Mouse (Mus musculus) thymus, adult 18-20 months (tissue): Measurements from ENCODE around the gene Bcl9.

Source experiments
- DNase-seq, 2 experiments: peaks; one replicate each; pipeline ENCODE4 v3.0.0; 2022; ENCODE audit warnings: mixed read lengths in 2 of 2

Gene Bcl9

GRCm38 (mm10) chr3:97297553-97298432, at the start of gene Bcl9:
Gene Bcl9 (minus strand): TSS chr3:97297917.
- DNase-seq, result peak; percentile 64 to 73

DNA sequence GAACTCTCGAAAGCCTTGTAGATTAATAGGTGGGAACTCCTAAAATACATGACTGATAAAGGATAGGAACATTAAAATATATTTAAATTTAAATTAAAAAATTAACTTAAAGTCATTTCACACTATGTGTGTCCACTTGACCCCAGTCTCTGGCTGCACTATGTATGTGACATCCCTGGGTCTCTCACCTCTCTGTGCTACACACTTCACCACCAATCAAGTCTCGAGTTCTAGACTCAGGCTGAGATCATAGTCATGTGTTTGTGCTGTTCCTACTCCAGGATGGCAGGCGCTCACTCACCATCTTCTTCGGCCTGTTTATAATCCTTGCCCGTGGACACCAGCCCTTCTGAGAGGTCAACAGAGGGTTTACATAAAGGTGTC, 41.5 kb upstream of the Bcl9 start:
- DNase-seq, result no peak

DNA sequence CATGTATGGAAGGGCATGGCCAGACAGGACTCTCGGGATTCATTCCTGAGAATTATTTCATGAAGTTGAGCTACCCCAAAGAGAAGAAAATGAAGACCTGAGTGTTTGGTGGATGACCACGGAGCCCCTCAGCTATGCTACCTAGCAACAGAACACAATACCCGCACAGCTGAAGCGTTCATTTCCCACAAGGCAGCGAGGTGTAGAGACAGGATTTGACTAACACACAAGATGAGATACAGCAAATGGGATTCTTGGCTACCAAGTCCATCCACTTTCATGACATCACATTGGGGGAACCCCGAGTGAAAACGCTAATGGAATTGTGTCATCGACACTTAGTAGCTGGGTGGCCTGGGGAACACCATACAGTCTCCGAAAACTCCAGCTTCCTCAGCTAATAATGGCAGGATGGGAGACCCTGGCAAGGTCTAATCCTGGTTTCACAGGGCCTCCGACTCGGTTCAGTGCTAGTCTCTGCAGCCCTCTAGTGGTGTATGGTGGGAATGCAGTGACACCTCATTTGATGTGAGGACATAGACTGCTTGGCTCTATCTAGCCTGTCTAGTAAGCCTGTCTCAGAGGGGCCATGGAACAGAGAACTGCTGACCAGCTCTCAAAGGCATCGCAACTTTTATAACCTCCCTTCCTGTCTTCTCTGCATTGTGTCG, 40.9 kb upstream of the Bcl9 start:
- peak; percentile 39 to 54 for DNase-seq

GRCm38 (mm10) chr3:97337306-97337705, 39.6 kb upstream of the Bcl9 start:
- DNase-seq, result no peak

DNA sequence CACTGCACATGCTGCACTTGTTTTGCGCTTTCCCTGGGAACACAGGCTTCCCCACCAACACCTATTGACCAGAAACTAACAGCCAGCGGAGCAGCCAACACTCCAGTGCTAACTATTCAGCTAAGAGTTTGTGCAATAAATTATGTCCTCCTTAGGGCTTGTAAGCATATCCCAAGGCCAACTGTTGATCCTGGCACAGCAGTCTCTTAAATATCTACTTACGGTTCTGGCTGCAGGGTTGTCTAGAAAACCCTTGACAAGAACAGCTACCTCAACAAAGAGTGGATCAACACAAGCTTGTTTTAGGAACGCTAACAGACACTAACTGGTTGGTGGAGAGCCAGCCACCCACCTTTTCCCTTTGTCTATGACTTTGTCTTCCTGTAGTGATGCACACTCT, 38.6 kb upstream of the Bcl9 start:
- DNase-seq, result no peak

DNA sequence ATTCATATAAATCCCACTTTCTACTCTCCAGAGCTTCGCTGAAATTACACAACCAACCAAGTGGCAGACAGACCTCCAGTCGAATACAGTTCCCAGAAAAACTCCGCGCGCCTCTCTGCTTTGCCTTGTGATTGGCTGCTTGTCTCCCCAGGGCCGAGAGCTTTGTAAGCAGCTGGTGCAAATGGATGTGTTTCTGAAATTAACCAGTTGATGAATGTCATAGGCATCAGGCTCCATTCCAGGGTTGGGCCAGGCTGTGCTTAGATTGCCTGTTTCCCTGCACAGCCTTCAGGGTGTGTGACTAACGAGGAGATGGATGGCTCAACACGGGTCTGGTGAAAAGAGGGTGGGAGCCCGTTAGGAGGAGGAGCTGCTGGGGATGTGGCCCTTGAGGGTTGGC, 36.9 kb upstream of the Bcl9 start:
- DNase-seq, result no peak

GRCm38 (mm10) chr3:97332172-97332571, 34.5 kb upstream of the Bcl9 start:
- DNase-seq, result no peak

- no peak for DNase-seq
Observed at GRCm38 (mm10) chr3:97327809-97328208, 30.1 kb upstream of the Bcl9 start.

GRCm38 (mm10) chr3:97327356-97327755, 29.6 kb upstream of the Bcl9 start:
- DNase-seq, result no peak

GRCm38 (mm10) chr3:97325621-97326345, 28.1 kb upstream of the Bcl9 start:
- DNase-seq, result no peak

GRCm38 (mm10) chr3:97324046-97324445, 26.3 kb upstream of the Bcl9 start:
- DNase-seq, result no peak

- no peak for DNase-seq
Observed at GRCm38 (mm10) chr3:97317302-97317701, 19.6 kb upstream of the Bcl9 start.

DNA sequence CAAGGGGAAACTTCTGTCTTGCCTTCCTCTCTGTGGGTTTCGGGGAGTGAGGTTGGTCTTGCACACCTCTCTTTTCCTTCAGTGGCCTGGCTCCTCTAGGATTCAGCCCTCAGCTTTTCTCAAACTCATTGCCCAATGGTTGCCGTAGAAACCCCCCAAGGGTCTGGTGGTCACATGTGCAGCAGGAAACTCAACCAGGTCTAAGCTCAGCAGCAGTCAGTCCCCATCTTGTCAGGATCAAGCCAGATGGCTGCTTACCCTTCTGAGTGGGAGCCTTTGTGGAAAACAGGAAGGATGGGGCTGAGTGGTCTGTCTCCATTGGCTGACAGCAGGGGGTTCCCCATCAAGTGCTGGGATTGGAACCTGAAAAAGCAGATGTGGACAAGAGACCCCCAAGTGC, 15.7 kb upstream of the Bcl9 start:
- no peak for DNase-seq

- no peak for DNase-seq
Observed at GRCm38 (mm10) chr3:97311998-97312397, 14.3 kb upstream of the Bcl9 start.

DNA sequence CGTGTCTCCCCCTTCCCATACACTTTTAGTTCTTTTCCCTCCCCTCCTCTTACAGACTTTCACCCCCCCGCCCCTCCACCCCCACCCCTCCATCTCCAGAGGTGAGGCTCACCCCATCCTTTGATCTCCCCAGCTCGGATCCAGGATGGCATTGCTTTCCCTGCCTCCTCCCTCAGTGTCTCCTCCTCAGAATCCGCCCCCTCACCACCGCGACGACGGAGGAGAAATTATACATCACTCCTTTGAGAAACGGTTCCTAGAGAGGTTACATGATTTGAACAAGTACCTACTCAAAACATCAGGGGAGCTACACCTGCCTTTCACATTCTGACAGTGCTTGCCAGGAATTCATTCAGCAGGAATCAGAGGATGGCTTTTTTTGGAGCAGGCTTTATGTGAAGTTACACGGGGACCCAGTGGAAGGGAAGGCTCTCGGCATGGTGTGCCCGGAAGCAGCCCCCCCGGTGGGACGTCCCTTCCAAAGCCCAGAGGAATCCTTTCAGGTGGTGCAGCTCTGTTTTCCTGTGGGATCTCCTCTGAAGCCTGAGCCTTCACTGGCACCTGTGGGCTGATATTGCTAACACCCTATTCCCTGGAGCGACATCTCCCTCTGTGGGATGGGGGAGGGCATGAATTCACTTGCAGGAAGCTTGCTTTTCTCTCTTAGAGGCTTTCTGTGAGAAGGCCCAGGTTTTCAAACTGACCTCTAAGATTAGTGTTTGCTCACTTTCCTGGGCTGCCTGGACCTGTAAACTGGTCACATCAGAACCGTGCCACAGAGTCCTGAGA, 12.2 kb upstream of the Bcl9 start:
- no peak for DNase-seq

DNA sequence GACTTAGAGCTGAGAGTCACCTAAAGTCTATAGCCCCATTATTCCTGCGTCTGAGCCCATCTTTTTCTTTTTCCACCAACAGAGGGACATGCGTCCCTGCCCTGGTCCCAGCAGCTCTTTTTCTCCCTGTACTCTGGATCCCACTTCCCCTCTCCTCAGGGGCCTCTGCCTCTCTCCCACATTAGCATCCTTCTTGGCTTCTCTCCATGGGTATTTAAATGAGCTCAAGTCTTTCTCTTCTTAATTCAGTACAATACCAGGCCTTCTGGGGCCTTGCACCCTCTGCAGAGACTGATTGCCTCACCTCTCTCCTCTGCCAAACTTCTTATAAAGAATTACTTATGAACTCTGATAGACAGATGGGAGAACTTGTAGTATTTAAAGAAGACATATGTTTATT, 10.7 kb upstream of the Bcl9 start:
- DNase-seq, result no peak

- DNase-seq, result no peak
Observed at GRCm38 (mm10) chr3:97305907-97306306, 8.2 kb upstream of the Bcl9 start.

GRCm38 (mm10) chr3:97301586-97301985, 3.9 kb upstream of the Bcl9 start:
- no peak for DNase-seq

- DNase-seq, result no peak
Observed at GRCm38 (mm10) chr3:97300370-97300769, 2.7 kb upstream of the Bcl9 start.

- DNase-seq, result no peak
Observed at GRCm38 (mm10) chr3:97299885-97300284, 2.2 kb upstream of the Bcl9 start.

DNA sequence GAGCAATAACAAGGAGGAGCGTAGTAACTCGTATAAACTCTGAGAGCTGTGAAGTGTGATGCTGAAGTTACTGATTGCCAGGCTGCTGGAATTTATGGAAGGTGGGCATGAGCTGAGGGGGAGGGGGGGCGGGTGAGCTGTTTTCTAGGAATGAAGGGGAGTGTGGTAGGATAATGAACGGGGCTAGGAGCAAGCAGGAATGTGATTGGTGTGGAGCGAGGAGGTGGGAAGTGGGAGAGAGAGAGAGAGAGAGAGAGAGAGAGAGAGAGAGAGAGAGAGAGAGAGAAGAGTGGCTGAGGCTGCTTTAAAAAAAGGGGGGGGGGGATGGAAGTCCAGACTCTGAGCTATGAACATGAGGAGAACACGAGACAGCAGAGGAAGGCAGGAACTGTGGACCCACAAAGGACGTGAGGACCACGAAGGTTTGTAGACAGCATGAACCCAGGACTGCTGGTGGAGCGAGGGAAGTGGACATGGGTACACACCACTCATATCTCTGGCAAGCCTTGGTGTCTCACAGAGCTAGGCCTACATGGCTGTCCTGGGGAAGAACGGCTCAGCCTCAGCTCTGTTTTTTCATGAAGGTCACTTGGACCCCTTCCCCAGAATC, 1.2 kb upstream of the Bcl9 start:
- no peak for DNase-seq

DNA sequence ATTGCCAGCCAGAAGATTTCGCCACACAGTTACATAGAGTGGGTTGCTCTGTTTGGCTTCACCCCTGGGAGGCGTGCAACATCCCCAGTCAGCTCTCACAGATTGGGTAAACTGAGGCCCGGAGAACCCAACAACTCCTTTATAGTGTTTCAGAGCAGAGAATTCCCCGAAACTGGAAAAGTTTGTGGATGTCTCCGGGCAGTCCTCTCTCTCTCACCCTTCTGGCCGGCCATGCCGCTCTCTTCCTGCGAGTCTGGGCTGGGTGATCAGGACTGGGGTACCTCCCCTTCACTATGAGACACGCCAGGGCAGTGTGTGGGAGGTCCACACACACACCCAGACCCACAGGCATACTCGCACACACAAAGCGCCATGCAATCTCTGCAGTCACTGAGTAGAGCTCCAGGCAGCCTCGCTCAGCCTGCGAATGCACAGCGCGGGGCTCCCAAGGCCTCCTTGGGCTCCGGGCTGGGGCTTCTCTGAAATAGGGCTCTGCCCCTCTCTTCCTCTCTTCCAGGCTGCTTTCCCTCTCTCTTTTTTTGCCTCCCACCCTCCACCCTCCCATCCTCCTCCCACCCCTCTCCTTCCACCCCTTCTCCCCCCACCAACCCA, 670 bp downstream of the Bcl9 start:
- DNase-seq, result peak; percentile 15 to 16
